Mouse (Mus musculus): ENCODE data around the gene Kcnb1. TPM values are rescaled to one million over a fixed set of nuclear protein-coding genes. Genes with fewer than 3 reads are reported as not detected.
A peak's percentile ranks its signal among the peaks of the same experiment; 100 is the strongest.
"Not testable (repeated sequence)": the region's sequence is repeated elsewhere in the genome, so short reads cannot be mapped to it uniquely, and the experiment has no call there.

The Kcnb1 gene
- polyA plus RNA-seq, 1 experiment from 2014 or later: 1.1 TPM

- Histone ChIP-seq H3K9me3 (ENCODE audit: control insufficient read depth, low read length) (no peaks in the 10 kb centered on the region), H3K4me2 (ENCODE audit: low read depth) (no peak overlapping the region), H3K27me3 (ENCODE audit: control insufficient read depth, insufficient read depth, low read length) (no peaks in the 10 kb centered on the region), H3K4me1 (ENCODE audit: control insufficient read depth, insufficient read depth, low read length) (no peaks in the 10 kb centered on the region), H3K36me3 (ENCODE audit: control insufficient read depth, insufficient read depth, low read length) (no peaks in the 10 kb centered on the region), H3K4me3 (ENCODE audit: low read depth, low read length) (no peak overlapping the region), H3K27ac (ENCODE audit: low read depth, low read length) (no peak overlapping the region), H3K9ac (ENCODE audit: low read length) (no peak overlapping the region)
- no peak for ATAC-seq (ENCODE audit: insufficient read depth, low FRiP score, low TSS enrichment)
- DNase-seq (ENCODE audit: low spot score): no peak
- WGBS: 89% methylated on average over 6 of the region's 6 CpGs
Measured at GRCm38 (mm10) chr2:167212551-167212950, 22.6 kb upstream of the Kcnb1 start.

GRCm38 (mm10) chr2:167212089-167212488 lies 22.1 kb upstream of the Kcnb1 start:
- ATAC-seq (ENCODE audit: insufficient read depth, low FRiP score, low TSS enrichment): no peak
- Histone ChIP-seq H3K9ac (ENCODE audit: low read length) (no peak overlapping the region), H3K4me3 (ENCODE audit: low read depth, low read length) (no peak overlapping the region), H3K27ac (ENCODE audit: low read depth, low read length) (no peak overlapping the region), H3K36me3 (ENCODE audit: control insufficient read depth, insufficient read depth, low read length) (no peaks in the 10 kb centered on the region), H3K4me1 (ENCODE audit: control insufficient read depth, insufficient read depth, low read length) (no peaks in the 10 kb centered on the region), H3K4me2 (ENCODE audit: low read depth) (no peak overlapping the region), H3K9me3 (ENCODE audit: control insufficient read depth, low read length) (no peaks in the 10 kb centered on the region), H3K27me3 (ENCODE audit: control insufficient read depth, insufficient read depth, low read length) (no peaks in the 10 kb centered on the region)
- 96% methylated on average over 3 of the region's 3 CpGs for WGBS
- no peak for DNase-seq (ENCODE audit: low spot score)

- H3K9ac ChIP-seq (ENCODE audit: low read length): no peak overlapping the region
- no peaks in the 10 kb centered on the region for H3K9me3 ChIP-seq (ENCODE audit: control insufficient read depth, low read length)
- H3K27me3 ChIP-seq (ENCODE audit: control insufficient read depth, insufficient read depth, low read length): no peaks in the 10 kb centered on the region
- no peak overlapping the region for H3K27ac ChIP-seq (ENCODE audit: low read depth, low read length)
- H3K4me2 ChIP-seq (ENCODE audit: low read depth): no peak overlapping the region
- H3K4me3 ChIP-seq (ENCODE audit: low read depth, low read length): no peak overlapping the region
- ATAC-seq (ENCODE audit: insufficient read depth, low FRiP score, low TSS enrichment): no peak
- H3K4me1 ChIP-seq (ENCODE audit: control insufficient read depth, insufficient read depth, low read length): no peaks in the 10 kb centered on the region
- DNase-seq (ENCODE audit: low spot score): no peak
- 86% methylated on average over 9 of the region's 9 CpGs for WGBS
- H3K36me3 ChIP-seq (ENCODE audit: control insufficient read depth, insufficient read depth, low read length): no peaks in the 10 kb centered on the region
Measured at GRCm38 (mm10) chr2:167209900-167210299, 19.9 kb upstream of the Kcnb1 start.

GRCm38 (mm10) chr2:167208984-167209383 lies 19.0 kb upstream of the Kcnb1 start:
- DNase-seq (ENCODE audit: low spot score) (no peak), ATAC-seq (ENCODE audit: insufficient read depth, low FRiP score, low TSS enrichment) (no peak)
- Histone ChIP-seq H3K27ac (ENCODE audit: low read depth, low read length) (no peak overlapping the region), H3K36me3 (ENCODE audit: control insufficient read depth, insufficient read depth, low read length) (no peaks in the 10 kb centered on the region), H3K27me3 (ENCODE audit: control insufficient read depth, insufficient read depth, low read length) (no peaks in the 10 kb centered on the region), H3K4me2 (ENCODE audit: low read depth) (no peak overlapping the region), H3K4me1 (ENCODE audit: control insufficient read depth, insufficient read depth, low read length) (no peaks in the 10 kb centered on the region), H3K9me3 (ENCODE audit: control insufficient read depth, low read length) (no peaks in the 10 kb centered on the region), H3K4me3 (ENCODE audit: low read depth, low read length) (no peak overlapping the region), H3K9ac (ENCODE audit: low read length) (no peak overlapping the region)
- WGBS: 90% methylated on average over 3 of the region's 3 CpGs

GRCm38 (mm10) chr2:167205918-167206629 lies 16.1 kb upstream of the Kcnb1 start:
- H3K9me3 ChIP-seq (ENCODE audit: control insufficient read depth, low read length): no peaks in the 10 kb centered on the region
- no peak for ATAC-seq (ENCODE audit: insufficient read depth, low FRiP score, low TSS enrichment)
- no peak overlapping the region for H3K9ac ChIP-seq (ENCODE audit: low read length)
- H3K36me3 ChIP-seq (ENCODE audit: control insufficient read depth, insufficient read depth, low read length): no peaks in the 10 kb centered on the region
- 0 out of 2 replicates have a peak, but pooled peaks cover 2% of the 10 kb centered on the region for H3K4me1 ChIP-seq (ENCODE audit: control insufficient read depth, insufficient read depth, low read length)
- H3K27me3 ChIP-seq (ENCODE audit: control insufficient read depth, insufficient read depth, low read length): no peaks in the 10 kb centered on the region
- no peak overlapping the region for H3K4me2 ChIP-seq (ENCODE audit: low read depth)
- no peak overlapping the region for H3K27ac ChIP-seq (ENCODE audit: low read depth, low read length)
- WGBS: 87% methylated on average over 18 of the region's 18 CpGs
- H3K4me3 ChIP-seq (ENCODE audit: low read depth, low read length): no peak overlapping the region
- no peak for DNase-seq (ENCODE audit: low spot score)

GRCm38 (mm10) chr2:167204686-167205085 lies 14.7 kb upstream of the Kcnb1 start:
- 85% methylated on average over 5 of the region's 5 CpGs for WGBS
- not testable (repeated sequence) for H3K9me3 ChIP-seq (ENCODE audit: control insufficient read depth, low read length); H3K27ac ChIP-seq (ENCODE audit: low read depth, low read length); H3K4me1 ChIP-seq (ENCODE audit: control insufficient read depth, insufficient read depth, low read length); H3K27me3 ChIP-seq (ENCODE audit: control insufficient read depth, insufficient read depth, low read length); H3K36me3 ChIP-seq (ENCODE audit: control insufficient read depth, insufficient read depth, low read length); H3K4me3 ChIP-seq (ENCODE audit: low read depth, low read length); ATAC-seq (ENCODE audit: insufficient read depth, low FRiP score, low TSS enrichment); H3K9ac ChIP-seq (ENCODE audit: low read length); DNase-seq (ENCODE audit: low spot score); H3K4me2 ChIP-seq (ENCODE audit: low read depth)

- no peak overlapping the region for H3K4me3 ChIP-seq (ENCODE audit: low read depth, low read length)
- no peak overlapping the region for H3K4me2 ChIP-seq (ENCODE audit: low read depth)
- 0 out of 2 replicates have a peak, but pooled peaks cover 2% of the 10 kb centered on the region for H3K4me1 ChIP-seq (ENCODE audit: control insufficient read depth, insufficient read depth, low read length)
- DNase-seq (ENCODE audit: low spot score) (no peak), ATAC-seq (ENCODE audit: insufficient read depth, low FRiP score, low TSS enrichment) (no peak)
- no peaks in the 10 kb centered on the region for H3K36me3 ChIP-seq (ENCODE audit: control insufficient read depth, insufficient read depth, low read length)
- WGBS: 80% methylated on average over 7 of the region's 7 CpGs
- H3K27ac ChIP-seq (ENCODE audit: low read depth, low read length): no peak overlapping the region
- H3K9me3 ChIP-seq (ENCODE audit: control insufficient read depth, low read length): no peaks in the 10 kb centered on the region
- no peaks in the 10 kb centered on the region for H3K27me3 ChIP-seq (ENCODE audit: control insufficient read depth, insufficient read depth, low read length)
- no peak overlapping the region for H3K9ac ChIP-seq (ENCODE audit: low read length)
Measured at GRCm38 (mm10) chr2:167203505-167204166, 13.7 kb upstream of the Kcnb1 start.

- Histone ChIP-seq H3K4me1 (ENCODE audit: control insufficient read depth, insufficient read depth, low read length) (0 out of 2 replicates have a peak, but pooled peaks cover 2% of the 10 kb centered on the region), H3K4me2 (ENCODE audit: low read depth) (no peak overlapping the region), H3K27ac (ENCODE audit: low read depth, low read length) (no peak overlapping the region), H3K36me3 (ENCODE audit: control insufficient read depth, insufficient read depth, low read length) (no peaks in the 10 kb centered on the region), H3K27me3 (ENCODE audit: control insufficient read depth, insufficient read depth, low read length) (no peaks in the 10 kb centered on the region), H3K9ac (ENCODE audit: low read length) (no peak overlapping the region), H3K9me3 (ENCODE audit: control insufficient read depth, low read length) (no peaks in the 10 kb centered on the region), H3K4me3 (ENCODE audit: low read depth, low read length) (no peak overlapping the region)
- WGBS: 53% methylated on average over 16 of the region's 16 CpGs
- DNase-seq (ENCODE audit: low spot score) (peak; percentile 56), ATAC-seq (ENCODE audit: insufficient read depth, low FRiP score, low TSS enrichment) (no peak)
Measured at GRCm38 (mm10) chr2:167201463-167202291, 11.7 kb upstream of the Kcnb1 start.
